Mouse (Mus musculus): ENCODE data around the gene Bcl2l2. TPM values are rescaled to one million over a fixed set of nuclear protein-coding genes. Genes with fewer than 3 reads are reported as not detected.

Gene Bcl2l2
- polyA plus RNA-seq, 1 experiment from 2014 or later: 4.0 TPM

GRCm38 (mm10) chr14:54884022-54884712 lies 990 bp downstream of the Bcl2l2 start:
- Histone ChIP-seq H3K36me3 (ENCODE audit: control insufficient read depth, insufficient read depth, low read length) (peaks cover 10% of the 10 kb centered on the region), H3K27ac (ENCODE audit: low read depth, low read length) (peak overlapping the region; percentile 86), H3K4me1 (ENCODE audit: control insufficient read depth, insufficient read depth, low read length) (peaks cover 13% of the 10 kb centered on the region), H3K9me3 (replicated peaks; ENCODE audit: control insufficient read depth, low read length) (no peaks in the 10 kb centered on the region), H3K4me2 (ENCODE audit: low read length) (peak overlapping the region; percentile 83), H3K27me3 (replicated peaks; ENCODE audit: control insufficient read depth, insufficient read depth, low read length) (no peaks in the 10 kb centered on the region), H3K4me3 (ENCODE audit: low read depth, low read length) (peak overlapping the region; percentile 69), H3K9ac (ENCODE audit: low read length) (peak overlapping the region; percentile 88)
- DNase-seq (ENCODE audit: low spot score): no peak
- ATAC-seq: peak; percentile 10; the same call in 1 of the 2 replicates
- WGBS: 38% methylated on average over 21 of the region's 21 CpGs

- ATAC-seq: no peak
- 88% methylated on average over 11 of the region's 11 CpGs for WGBS
- H3K9me3 ChIP-seq (replicated peaks; ENCODE audit: control insufficient read depth, low read length): no peaks in the 10 kb centered on the region
- no peak overlapping the region for H3K4me2 ChIP-seq (ENCODE audit: low read length)
- peaks cover 13% of the 10 kb centered on the region for H3K4me1 ChIP-seq (ENCODE audit: control insufficient read depth, insufficient read depth, low read length)
- no peak for DNase-seq (ENCODE audit: low spot score)
- H3K27me3 ChIP-seq (replicated peaks; ENCODE audit: control insufficient read depth, insufficient read depth, low read length): no peaks in the 10 kb centered on the region
- no peak overlapping the region for H3K9ac ChIP-seq (ENCODE audit: low read length)
- H3K4me3 ChIP-seq (ENCODE audit: low read depth, low read length): no peak overlapping the region
- no peak overlapping the region for H3K27ac ChIP-seq (ENCODE audit: low read depth, low read length)
- H3K36me3 ChIP-seq (ENCODE audit: control insufficient read depth, insufficient read depth, low read length): peaks cover 10% of the 10 kb centered on the region
These were observed 2.1 kb downstream of the Bcl2l2 start for GRCm38 (mm10) chr14:54885309-54885708.

GRCm38 (mm10) chr14:54892200-54892599 lies 9.0 kb downstream of the Bcl2l2 start, which contains the start of gene Pabpn1:
Gene Pabpn1 (plus strand): TSS chr14:54892500.
- no peaks in the 10 kb centered on the region for H3K27me3 ChIP-seq (replicated peaks; ENCODE audit: control insufficient read depth, insufficient read depth, low read length)
- peak within 1 kb of the TSS; percentile 58 for H3K9ac ChIP-seq (ENCODE audit: low read length)
- WGBS: 94% methylated on average over 3 of the region's 3 CpGs

GRCm38 (mm10) chr14:54893651-54894181 lies 10.5 kb downstream of the Bcl2l2 start:
- Histone ChIP-seq H3K4me1 (ENCODE audit: control insufficient read depth, insufficient read depth, low read length) (peaks cover 13% of the 10 kb centered on the region), H3K36me3 (ENCODE audit: control insufficient read depth, insufficient read depth, low read length) (peaks cover 32% of the 10 kb centered on the region), H3K4me3 (ENCODE audit: low read depth, low read length) (peak overlapping the region; percentile 93), H3K9me3 (replicated peaks; ENCODE audit: control insufficient read depth, low read length) (no peaks in the 10 kb centered on the region), H3K27me3 (replicated peaks; ENCODE audit: control insufficient read depth, insufficient read depth, low read length) (no peaks in the 10 kb centered on the region), H3K27ac (ENCODE audit: low read depth, low read length) (peak overlapping the region; percentile 95), H3K9ac (ENCODE audit: low read length) (peak overlapping the region; percentile 100), H3K4me2 (ENCODE audit: low read length) (peak overlapping the region; percentile 87)
- DNase-seq (ENCODE audit: low spot score): peak; percentile 100
- WGBS: under 1% methylated on average over 38 of the region's 38 CpGs
- peak; percentile 98 for ATAC-seq

More at GRCm38 (mm10) chr14:54892200-54892599, 9.0 kb downstream of the Bcl2l2 start, which contains the start of gene Pabpn1:
- no peak for DNase-seq (ENCODE audit: low spot score)
- peaks cover 18% of the 10 kb centered on the region for H3K36me3 ChIP-seq (ENCODE audit: control insufficient read depth, insufficient read depth, low read length)
- peak within 1 kb of the TSS; percentile 39 for H3K4me3 ChIP-seq (ENCODE audit: low read depth, low read length)
- peaks cover 13% of the 10 kb centered on the region for H3K4me1 ChIP-seq (ENCODE audit: control insufficient read depth, insufficient read depth, low read length)
- H3K27ac ChIP-seq (ENCODE audit: low read depth, low read length): peak within 1 kb of the TSS; percentile 80
- no peak for ATAC-seq
- no peaks in the 10 kb centered on the region for H3K9me3 ChIP-seq (replicated peaks; ENCODE audit: control insufficient read depth, low read length)
- peak within 1 kb of the TSS; percentile 50 for H3K4me2 ChIP-seq (ENCODE audit: low read length)

GRCm38 (mm10) chr14:54894296-54895151 lies 11.3 kb downstream of the Bcl2l2 start:
- peak; percentile 55 for ATAC-seq
- Histone ChIP-seq H3K4me1 (ENCODE audit: control insufficient read depth, insufficient read depth, low read length) (peaks cover 13% of the 10 kb centered on the region), H3K27me3 (replicated peaks; ENCODE audit: control insufficient read depth, insufficient read depth, low read length) (no peaks in the 10 kb centered on the region), H3K36me3 (ENCODE audit: control insufficient read depth, insufficient read depth, low read length) (peaks cover 38% of the 10 kb centered on the region), H3K27ac (ENCODE audit: low read depth, low read length) (peak overlapping the region; percentile 95), H3K9ac (ENCODE audit: low read length) (peak overlapping the region; percentile 100), H3K9me3 (replicated peaks; ENCODE audit: control insufficient read depth, low read length) (no peaks in the 10 kb centered on the region), H3K4me3 (ENCODE audit: low read depth, low read length) (peak overlapping the region; percentile 93), H3K4me2 (ENCODE audit: low read length) (peak overlapping the region; percentile 87)
- under 1% methylated on average over 49 of the region's 54 CpGs for WGBS
- DNase-seq (ENCODE audit: low spot score): peak; percentile 46

GRCm38 (mm10) chr14:54897445-54897844 lies 14.3 kb downstream of the Bcl2l2 start:
- Histone ChIP-seq H3K9ac (ENCODE audit: low read length) (no peak overlapping the region), H3K9me3 (replicated peaks; ENCODE audit: control insufficient read depth, low read length) (no peaks in the 10 kb centered on the region), H3K4me3 (ENCODE audit: low read depth, low read length) (no peak overlapping the region), H3K4me2 (ENCODE audit: low read length) (no peak overlapping the region), H3K4me1 (ENCODE audit: control insufficient read depth, insufficient read depth, low read length) (peaks cover 13% of the 10 kb centered on the region), H3K27ac (ENCODE audit: low read depth, low read length) (no peak overlapping the region), H3K36me3 (ENCODE audit: control insufficient read depth, insufficient read depth, low read length) (peaks cover 38% of the 10 kb centered on the region), H3K27me3 (replicated peaks; ENCODE audit: control insufficient read depth, insufficient read depth, low read length) (no peaks in the 10 kb centered on the region)
- DNase-seq (ENCODE audit: low spot score) (no peak), ATAC-seq (no peak)
- 66% methylated on average over 2 of the region's 2 CpGs for WGBS

- no peaks in the 10 kb centered on the region for H3K9me3 ChIP-seq (replicated peaks; ENCODE audit: control insufficient read depth, low read length)
- H3K4me3 ChIP-seq (ENCODE audit: low read depth, low read length): no peak overlapping the region
- WGBS: under 1% methylated on average over 3 of the region's 3 CpGs
- peaks cover 7% of the 10 kb centered on the region for H3K4me1 ChIP-seq (ENCODE audit: control insufficient read depth, insufficient read depth, low read length)
- H3K27ac ChIP-seq (ENCODE audit: low read depth, low read length): no peak overlapping the region
- peak; percentile 69 for ATAC-seq
- H3K9ac ChIP-seq (ENCODE audit: low read length): no peak overlapping the region
- DNase-seq (ENCODE audit: low spot score): peak; percentile 94
- H3K4me2 ChIP-seq (ENCODE audit: low read length): no peak overlapping the region
- H3K36me3 ChIP-seq (ENCODE audit: control insufficient read depth, insufficient read depth, low read length): peaks cover 42% of the 10 kb centered on the region
- no peaks in the 10 kb centered on the region for H3K27me3 ChIP-seq (replicated peaks; ENCODE audit: control insufficient read depth, insufficient read depth, low read length)
These were observed 17.2 kb downstream of the Bcl2l2 start for GRCm38 (mm10) chr14:54900383-54900782.

- Histone ChIP-seq H3K36me3 (ENCODE audit: control insufficient read depth, insufficient read depth, low read length) (peaks cover 40% of the 10 kb centered on the region), H3K4me3 (ENCODE audit: low read depth, low read length) (no peak overlapping the region), H3K4me2 (ENCODE audit: low read length) (no peak overlapping the region), H3K9me3 (replicated peaks; ENCODE audit: control insufficient read depth, low read length) (no peaks in the 10 kb centered on the region), H3K9ac (ENCODE audit: low read length) (no peak overlapping the region), H3K27me3 (replicated peaks; ENCODE audit: control insufficient read depth, insufficient read depth, low read length) (no peaks in the 10 kb centered on the region), H3K27ac (ENCODE audit: low read depth, low read length) (no peak overlapping the region), H3K4me1 (ENCODE audit: control insufficient read depth, insufficient read depth, low read length) (no peaks in the 10 kb centered on the region)
- 89% methylated on average over 4 of the region's 4 CpGs for WGBS
- DNase-seq (ENCODE audit: low spot score): no peak
- ATAC-seq: no peak
These were observed 20.5 kb downstream of the Bcl2l2 start for GRCm38 (mm10) chr14:54903641-54904040.
